8 mouse cellular contexts compared by ENCODE assay signal in genomic region chr14:72532028-72532917, GRCm38 (mm10). TPM values are rescaled to one million over a fixed set of nuclear protein-coding genes. Genes with fewer than 3 reads are reported as not detected.
DNase-seq lines count a peak whose midpoint lies in the region; ATAC-seq and TF ChIP-seq lines count a peak whose summit lies in the region.
"Had no signal": no experiment of that assay in that cellular context is flagged by ENCODE, and none has a peak within 500 bp of the region (broad histone marks: within the 10 kb centered on the region; RNA-seq: fewer than 3 reads in every experiment).

No protein-coding gene starts in this region.

- no peak for TF ChIP-seq CTCF in thymus, adult 2 months (IDR thresholded peaks at IDR 0.05; ENCODE audit: borderline replicate concordance, control insufficient read depth, extremely low read depth, insufficient read depth, low read length, poor library complexity)

- peak overlapping the region; percentile 50 for H3K9ac ChIP-seq in hindbrain, embryonic 12.5 days
- peak overlapping the region; percentile 45 for H3K9ac ChIP-seq in limb, embryonic 13.5 days

- no peak overlapping the region for H3K27ac ChIP-seq in thymus, adult 2 months (ENCODE audit: control insufficient read depth, insufficient read depth, low read length)
- H3K27ac ChIP-seq in hindbrain, embryonic 12.5 days, result no peak overlapping the region
- H3K27ac ChIP-seq in limb, embryonic 13.5 days, result no peak overlapping the region

- 4% methylated on average over 54 of the region's 54 CpGs for WGBS in thymus, adult 2 months
- WGBS in hindbrain, embryonic 12.5 days, result 2% methylated on average over 54 of the region's 54 CpGs
- 3% methylated on average over 54 of the region's 54 CpGs for WGBS in limb, embryonic 13.5 days

- H3K36me3 ChIP-seq in thymus, adult 2 months (ENCODE audit: control insufficient read depth, insufficient read depth, low read length), result no peaks in the 10 kb centered on the region
- no peaks in the 10 kb centered on the region for H3K36me3 ChIP-seq in hindbrain, embryonic 12.5 days
- H3K36me3 ChIP-seq in limb, embryonic 13.5 days, result peaks cover 6% of the 10 kb centered on the region

- no peaks in the 10 kb centered on the region for H3K9me3 ChIP-seq in hindbrain, embryonic 12.5 days (replicated peaks)
- H3K9me3 ChIP-seq in limb, embryonic 13.5 days, result no peaks in the 10 kb centered on the region

- H3K27me3 ChIP-seq in thymus, adult 2 months (ENCODE audit: control insufficient read depth, insufficient read depth, low read length), result peaks cover 10% of the 10 kb centered on the region; the same call in 1 of the 2 replicates
- peaks cover 38% of the 10 kb centered on the region for H3K27me3 ChIP-seq in hindbrain, embryonic 12.5 days
- peaks cover 57% of the 10 kb centered on the region for H3K27me3 ChIP-seq in limb, embryonic 13.5 days

- H3K4me3 ChIP-seq in thymus, adult 2 months (ENCODE audit: control insufficient read depth, insufficient read depth, low read length), result peak overlapping the region; percentile 6; the same call in 1 of the 2 replicates
- H3K4me3 ChIP-seq in hindbrain, embryonic 12.5 days, result peak overlapping the region; percentile 44
- H3K4me3 ChIP-seq in limb, embryonic 13.5 days, result peak overlapping the region; percentile 50

- H3K4me1 ChIP-seq in thymus, adult 2 months (replicated peaks; ENCODE audit: control insufficient read depth, insufficient read depth, low read length), result peaks cover 11% of the 10 kb centered on the region; the same call in 1 of the 2 replicates
- peaks cover 9% of the 10 kb centered on the region for H3K4me1 ChIP-seq in hindbrain, embryonic 12.5 days
- peaks cover 12% of the 10 kb centered on the region for H3K4me1 ChIP-seq in limb, embryonic 13.5 days

- H3K4me2 ChIP-seq in hindbrain, embryonic 12.5 days (replicated peaks), result peak overlapping the region; percentile 97
- H3K4me2 ChIP-seq in limb, embryonic 13.5 days (replicated peaks), result peak overlapping the region; percentile 94

- no peak for DNase-seq in thymus, adult 2 months
- DNase-seq in thymus, postnatal 25 days, result no peak
- peak; percentile 41 to 44 for DNase-seq in cerebellum, postnatal 36 days
- peak; percentile 53 for DNase-seq in retina, embryonic 14.5 days (ENCODE audit: low spot score)
- DNase-seq in adipocyte (ENCODE audit: low spot score), result no peak

- TF ChIP-seq POLR2A in thymus, adult 2 months (IDR thresholded peaks at IDR 0.05; ENCODE audit: control insufficient read depth, extremely low read depth, insufficient read depth, low read length, poor library complexity), result no peak

- peak; percentile 74 for ATAC-seq in hindbrain, embryonic 12.5 days (ENCODE audit: low FRiP score)
- peak; percentile 70 for ATAC-seq in limb, embryonic 13.5 days (ENCODE audit: low FRiP score, low read depth)

RNA-seq across cellular contexts. Expression of gene Gm9195, which starts 40.6 kb away (rescaled TPM):
- polyA plus RNA-seq in thymus, adult 2 months (2012; rRNA removed), result 0.89 and 1.0 TPM in 2 replicates
- not detected in 2 replicates for polyA plus RNA-seq in hindbrain, embryonic 12.5 days (2016; fragmentation: Nextera tagmentation; extraction: Ambion mirVana)
- polyA plus RNA-seq in limb, embryonic 13.5 days (2015; fragmentation: Nextera tagmentation; extraction: Ambion mirVana), result not detected in 2 replicates
- polyA plus RNA-seq: gonadal fat pad, adult 2 months had no signal

Comparison
In these comparisons a context has a peak if more than half of its experiments do, and no peak if none do; other contexts are left out.
1. DNase-seq: peak in cerebellum, postnatal 36 days (2 of 2) and retina, embryonic 14.5 days (single experiment); none in thymus, adult 2 months (single experiment), thymus, postnatal 25 days (single experiment) and adipocyte (single experiment).
2. Peak in every context shown above with its lines, with median percentiles within 50 percentile points of each other: H3K4me3 ChIP-seq.